Mouse (Mus musculus): ENCODE data around the gene 2310007B03Rik. TPM values are rescaled to one million over a fixed set of nuclear protein-coding genes. Genes with fewer than 3 reads are reported as not detected.

Gene 2310007B03Rik
- polyA plus RNA-seq, 1 experiment from 2014 or later = 0.19 TPM

DNA sequence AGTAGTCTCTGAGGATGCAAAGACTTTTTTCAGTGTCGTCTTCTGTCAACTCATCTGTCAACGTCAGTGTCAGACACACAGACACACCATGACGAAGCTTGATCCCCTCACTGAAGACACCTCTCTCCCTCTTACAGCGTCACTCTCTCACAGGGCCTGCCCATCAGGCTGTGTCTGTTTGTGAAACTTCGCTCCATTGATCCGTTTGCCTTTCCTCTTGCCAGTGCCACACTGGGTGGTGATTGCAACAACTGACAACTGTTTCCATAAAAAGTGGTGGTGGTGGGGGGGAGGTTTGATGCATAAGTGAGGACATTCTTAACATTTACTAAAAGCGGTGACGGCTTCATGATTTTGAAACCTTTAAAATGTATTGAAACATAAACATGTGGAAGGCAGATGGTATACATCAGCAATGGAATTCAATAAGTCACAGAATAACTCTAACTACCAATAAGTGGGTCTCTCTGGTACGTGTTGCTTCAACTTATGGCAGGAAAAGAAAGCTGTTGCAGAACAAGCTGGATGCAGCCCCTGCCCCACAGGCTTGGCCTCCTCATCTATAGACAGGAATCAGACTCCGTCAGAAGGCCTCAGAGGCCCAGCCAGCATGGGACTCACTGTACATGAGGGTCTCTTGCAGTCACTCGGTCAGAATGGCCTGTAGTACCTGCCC lies 37.4 kb downstream of the 2310007B03Rik start:
- WGBS = 88% methylated on average over 11 of the region's 11 CpGs
- no peak overlapping the region for H3K4me3 ChIP-seq (replicated peaks; ENCODE audit: low read length)

DNA sequence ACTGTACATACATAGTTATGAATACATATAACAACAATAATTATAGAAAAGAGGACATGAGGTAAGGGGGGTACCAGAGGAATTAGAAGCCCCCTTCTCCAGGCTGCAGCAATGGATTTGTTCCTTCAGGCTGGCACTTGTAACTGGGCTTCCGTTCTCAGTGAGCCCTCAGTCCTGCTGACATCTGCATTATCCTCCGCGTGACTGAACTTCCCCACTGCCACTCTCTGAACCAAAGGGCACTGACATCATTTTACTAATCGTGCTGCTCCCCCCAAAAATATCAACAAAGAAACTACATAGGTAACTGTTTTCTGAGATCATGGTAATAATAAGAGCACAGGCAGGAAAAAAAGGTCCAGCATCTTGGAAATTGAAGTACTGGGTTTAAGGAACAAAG lies 41.9 kb downstream of the 2310007B03Rik start:
- peaks cover 11% of the 10 kb centered on the region for H3K4me1 ChIP-seq (replicated peaks; ENCODE audit: control insufficient read depth, insufficient read depth, low read length)
- no peak overlapping the region for H3K4me3 ChIP-seq (replicated peaks; ENCODE audit: low read length)
- no peak overlapping the region for H3K9ac ChIP-seq (replicated peaks; ENCODE audit: low read depth, low read length)
- H3K9me3 ChIP-seq (ENCODE audit: control insufficient read depth, low read length) = no peaks in the 10 kb centered on the region
- no peaks in the 10 kb centered on the region for H3K27me3 ChIP-seq (replicated peaks; ENCODE audit: control insufficient read depth, insufficient read depth, low read length)
- H3K27ac ChIP-seq (ENCODE audit: low read length) = no peak overlapping the region
- no peak overlapping the region for H3K4me2 ChIP-seq (ENCODE audit: low read length)
- H3K36me3 ChIP-seq (ENCODE audit: control insufficient read depth, insufficient read depth) = no peaks in the 10 kb centered on the region
- WGBS = 23% methylated on average over 4 of the region's 4 CpGs
- no peak for ATAC-seq

More for the DNA sequence above, 37.4 kb downstream of the 2310007B03Rik start:
- no peaks in the 10 kb centered on the region for H3K4me1 ChIP-seq (replicated peaks; ENCODE audit: control insufficient read depth, insufficient read depth, low read length)
- no peak overlapping the region for H3K4me2 ChIP-seq (ENCODE audit: low read length)
- H3K27me3 ChIP-seq (replicated peaks; ENCODE audit: control insufficient read depth, insufficient read depth, low read length) = no peaks in the 10 kb centered on the region
- H3K27ac ChIP-seq (ENCODE audit: low read length) = no peak overlapping the region
- no peaks in the 10 kb centered on the region for H3K36me3 ChIP-seq (ENCODE audit: control insufficient read depth, insufficient read depth)
- ATAC-seq = no peak
- H3K9me3 ChIP-seq (ENCODE audit: control insufficient read depth, low read length) = no peaks in the 10 kb centered on the region
- H3K9ac ChIP-seq (replicated peaks; ENCODE audit: low read depth, low read length) = no peak overlapping the region

DNA sequence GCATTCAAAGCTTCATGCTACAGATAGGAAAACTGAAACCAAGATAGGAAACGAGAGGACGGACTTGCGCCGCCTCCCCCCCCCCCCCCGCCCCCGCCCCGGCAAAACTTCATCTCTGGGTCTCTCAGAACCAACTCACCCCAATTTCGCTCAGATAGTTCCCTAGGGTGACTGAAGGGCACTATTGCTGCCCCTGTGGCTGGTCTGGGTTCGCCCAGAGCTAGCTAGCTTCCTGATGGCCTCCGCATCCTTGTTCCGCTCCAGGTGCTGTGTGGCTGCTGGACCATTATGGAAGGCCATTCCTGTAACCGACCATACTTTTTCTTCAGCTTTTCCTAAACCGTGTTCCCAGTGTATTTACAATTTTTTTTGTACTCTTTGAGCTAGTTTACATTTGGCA lies 45.3 kb downstream of the 2310007B03Rik start:
- Histone ChIP-seq H3K4me1 (replicated peaks; ENCODE audit: control insufficient read depth, insufficient read depth, low read length) (peaks cover 11% of the 10 kb centered on the region), H3K9ac (replicated peaks; ENCODE audit: low read depth, low read length) (peak overlapping the region; percentile 60), H3K4me2 (ENCODE audit: low read length) (peak overlapping the region; percentile 72), H3K9me3 (ENCODE audit: control insufficient read depth, low read length) (no peaks in the 10 kb centered on the region), H3K27me3 (replicated peaks; ENCODE audit: control insufficient read depth, insufficient read depth, low read length) (no peaks in the 10 kb centered on the region), H3K4me3 (replicated peaks; ENCODE audit: low read length) (peak overlapping the region; percentile 48), H3K27ac (ENCODE audit: low read length) (peak overlapping the region; percentile 50; the same call in 1 of the 2 replicates), H3K36me3 (ENCODE audit: control insufficient read depth, insufficient read depth) (no peaks in the 10 kb centered on the region)
- ATAC-seq = peak; percentile 54
- WGBS = 25% methylated on average over 6 of the region's 13 CpGs

DNA sequence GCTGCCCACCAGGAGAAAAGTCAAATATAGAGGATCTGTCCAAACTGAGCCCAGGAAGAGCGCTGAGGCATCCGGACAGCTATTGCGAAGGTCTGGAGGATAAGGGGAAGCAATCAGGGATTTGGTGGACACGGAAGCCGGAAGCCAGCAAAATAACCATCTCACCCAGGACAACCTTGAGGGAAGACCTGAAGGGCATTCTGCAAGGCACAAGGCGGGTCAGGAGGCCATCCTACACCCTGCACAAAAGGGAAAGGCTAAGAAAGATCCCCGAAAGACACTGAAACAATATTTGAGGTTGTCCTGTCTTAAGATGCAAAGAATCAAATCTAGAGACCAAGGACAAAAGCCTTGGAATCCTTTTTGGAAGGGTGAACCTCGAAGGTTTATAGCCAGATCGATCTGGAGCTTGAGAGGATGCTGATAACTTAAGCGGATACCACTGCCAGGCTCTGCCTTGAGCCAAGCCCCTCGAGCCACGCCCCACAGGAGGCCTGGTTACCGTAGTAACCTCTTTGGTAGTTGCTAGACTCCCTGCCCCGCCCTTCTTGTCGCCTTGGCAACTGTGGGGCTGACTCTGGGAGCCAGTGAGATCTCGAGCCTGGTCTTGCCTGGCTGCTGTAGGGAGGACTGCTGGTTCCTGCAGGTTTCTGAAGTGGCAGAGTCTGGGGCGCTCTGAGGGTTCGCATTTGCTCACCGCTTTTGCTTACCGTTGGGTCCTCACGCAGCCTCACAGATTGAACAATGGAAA lies 45.9 kb downstream of the 2310007B03Rik start:
- peak overlapping the region; percentile 48 for H3K4me3 ChIP-seq (replicated peaks; ENCODE audit: low read length)
- no peaks in the 10 kb centered on the region for H3K27me3 ChIP-seq (replicated peaks; ENCODE audit: control insufficient read depth, insufficient read depth, low read length)
- peaks cover 11% of the 10 kb centered on the region for H3K4me1 ChIP-seq (replicated peaks; ENCODE audit: control insufficient read depth, insufficient read depth, low read length)
- no peaks in the 10 kb centered on the region for H3K36me3 ChIP-seq (ENCODE audit: control insufficient read depth, insufficient read depth)
- ATAC-seq = peak; percentile 100
- no peaks in the 10 kb centered on the region for H3K9me3 ChIP-seq (ENCODE audit: control insufficient read depth, low read length)
- WGBS = 22% methylated on average over 21 of the region's 21 CpGs
- peak overlapping the region; percentile 72 for H3K4me2 ChIP-seq (ENCODE audit: low read length)
- H3K9ac ChIP-seq (replicated peaks; ENCODE audit: low read depth, low read length) = peak overlapping the region; percentile 60
- peak overlapping the region; percentile 50; the same call in 1 of the 2 replicates for H3K27ac ChIP-seq (ENCODE audit: low read length)

DNA sequence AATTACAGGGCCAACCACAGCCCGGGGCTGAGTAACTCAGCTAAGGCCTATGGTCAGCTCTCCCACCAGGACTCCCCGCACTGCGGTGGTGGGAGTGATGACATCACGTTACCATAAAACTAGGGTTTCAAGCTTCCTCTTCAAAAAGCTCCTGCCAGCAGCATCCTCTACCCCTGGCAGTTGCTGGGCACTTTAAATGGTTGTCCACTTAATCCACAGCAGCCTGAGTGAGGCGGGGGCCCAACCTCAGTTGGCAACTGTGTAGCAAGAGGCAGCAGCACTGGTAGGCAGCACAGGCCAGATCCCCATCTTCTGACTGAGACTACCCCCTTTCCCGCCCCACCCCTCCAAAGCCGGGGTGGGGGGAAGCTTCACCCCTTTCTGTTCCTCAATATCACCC lies 58.0 kb downstream of the 2310007B03Rik start:
- 64% methylated on average over 7 of the region's 7 CpGs for WGBS
- Histone ChIP-seq H3K36me3 (ENCODE audit: control insufficient read depth, insufficient read depth) (no peaks in the 10 kb centered on the region), H3K9me3 (ENCODE audit: control insufficient read depth, low read length) (no peaks in the 10 kb centered on the region), H3K4me2 (ENCODE audit: low read length) (no peak overlapping the region), H3K27ac (ENCODE audit: low read length) (no peak overlapping the region), H3K9ac (replicated peaks; ENCODE audit: low read depth, low read length) (no peak overlapping the region), H3K4me3 (replicated peaks; ENCODE audit: low read length) (no peak overlapping the region), H3K27me3 (replicated peaks; ENCODE audit: control insufficient read depth, insufficient read depth, low read length) (no peaks in the 10 kb centered on the region), H3K4me1 (replicated peaks; ENCODE audit: control insufficient read depth, insufficient read depth, low read length) (peaks cover 23% of the 10 kb centered on the region)
- no peak for ATAC-seq

DNA sequence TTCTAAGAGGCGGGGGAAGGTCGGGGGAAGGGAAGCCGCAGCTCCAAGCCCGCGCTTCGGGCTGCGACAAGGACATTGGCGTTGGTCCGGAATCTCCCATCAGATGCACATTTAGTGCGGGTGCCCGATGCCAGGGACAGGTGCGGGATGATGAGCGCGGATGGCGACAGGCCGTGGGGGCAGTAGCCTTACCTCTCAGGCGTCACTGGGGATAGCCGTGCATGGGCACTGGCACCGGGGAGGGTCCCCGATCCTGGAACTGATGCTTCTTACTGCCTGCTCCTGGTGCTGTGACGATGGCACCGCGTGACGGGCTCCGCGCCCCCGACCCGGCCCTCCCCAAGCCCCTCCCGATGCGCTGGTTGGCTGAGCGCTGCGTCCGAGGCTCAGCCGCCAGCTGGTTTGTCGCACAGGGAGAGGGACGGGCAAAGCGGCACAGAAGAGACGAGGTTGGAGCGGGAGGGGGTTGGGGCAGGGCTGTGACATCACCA lies 59.1 kb downstream of the 2310007B03Rik start, which contains the start of gene Kif1a:
TSS of gene Kif1a (minus strand) at position 381 of the 491 bp plus-strand sequence.
- no peaks in the 10 kb centered on the region for H3K9me3 ChIP-seq (ENCODE audit: control insufficient read depth, low read length)
- peak within 1 kb of the TSS; percentile 93 for H3K4me3 ChIP-seq (replicated peaks; ENCODE audit: low read length)
- peak within 1 kb of the TSS; percentile 90 for H3K4me2 ChIP-seq (ENCODE audit: low read length)
- peaks cover 24% of the 10 kb centered on the region for H3K4me1 ChIP-seq (replicated peaks; ENCODE audit: control insufficient read depth, insufficient read depth, low read length)
- H3K36me3 ChIP-seq (ENCODE audit: control insufficient read depth, insufficient read depth) = no peaks in the 10 kb centered on the region
- peak; percentile 94 for ATAC-seq
- H3K9ac ChIP-seq (replicated peaks; ENCODE audit: low read depth, low read length) = peak within 1 kb of the TSS; percentile 93
- under 1% methylated on average over 39 of the region's 39 CpGs for WGBS
- H3K27me3 ChIP-seq (replicated peaks; ENCODE audit: control insufficient read depth, insufficient read depth, low read length) = no peaks in the 10 kb centered on the region
- H3K27ac ChIP-seq (ENCODE audit: low read length) = peak within 1 kb of the TSS; percentile 93

Other genes starting within 250 kb of the 2310007B03Rik start
- gene Capn10, start 226.6 kb downstream of the 2310007B03Rik start, polyA plus RNA-seq (2015; fragmentation: Nextera tagmentation; extraction: Ambion mirVana) = 64.4 and 65.5 TPM in 2 replicates
- 0.35 and 0.75 TPM in 2 replicates for gene Gpr35, start 210.1 kb downstream of the 2310007B03Rik start, polyA plus RNA-seq (2015; fragmentation: Nextera tagmentation; extraction: Ambion mirVana)
- gene Aqp12, start 154.6 kb downstream of the 2310007B03Rik start, polyA plus RNA-seq (2015; fragmentation: Nextera tagmentation; extraction: Ambion mirVana) = not detected in 2 replicates
- gene Kif1a, start 59.0 kb downstream of the 2310007B03Rik start, polyA plus RNA-seq (2015; fragmentation: Nextera tagmentation; extraction: Ambion mirVana) = 322 and 396 TPM in 2 replicates
- gene Agxt, start 25.7 kb downstream of the 2310007B03Rik start, polyA plus RNA-seq (2015; fragmentation: Nextera tagmentation; extraction: Ambion mirVana) = not detected in 2 replicates
- gene Crocc2, start 7.8 kb upstream of the 2310007B03Rik start, polyA plus RNA-seq (2015; fragmentation: Nextera tagmentation; extraction: Ambion mirVana) = 0.30 and 0.31 TPM in 2 replicates
- 4.2 and 5.5 TPM in 2 replicates for gene Sned1, start 74.9 kb upstream of the 2310007B03Rik start, polyA plus RNA-seq (2015; fragmentation: Nextera tagmentation; extraction: Ambion mirVana)
- gene Mterf4, start 145.0 kb upstream of the 2310007B03Rik start, polyA plus RNA-seq (2015; fragmentation: Nextera tagmentation; extraction: Ambion mirVana) = 34.2 and 38.4 TPM in 2 replicates
- 61.1 and 62.7 TPM in 2 replicates for gene Ppp1r7, start 181.9 kb upstream of the 2310007B03Rik start, polyA plus RNA-seq (2015; fragmentation: Nextera tagmentation; extraction: Ambion mirVana)
- 9.3 and 9.5 TPM in 2 replicates for gene Pask, start 182.5 kb upstream of the 2310007B03Rik start, polyA plus RNA-seq (2015; fragmentation: Nextera tagmentation; extraction: Ambion mirVana)
- gene Ano7, start 213.0 kb upstream of the 2310007B03Rik start, polyA plus RNA-seq (2015; fragmentation: Nextera tagmentation; extraction: Ambion mirVana) = 0.39 TPM in 1 of 2 replicates, not detected in the other

Data from forebrain, embryonic 16.5 days (tissue).